Mouse (Mus musculus) hematopoietic stem cell, adult 5-6 weeks (primary cell): ENCODE measurements around the gene Wfikkn2. TPM values are rescaled to one million over a fixed set of nuclear protein-coding genes. Genes with fewer than 3 reads are reported as not detected.

ENCODE experiments used
- ATAC-seq, 2 experiments: fragments of 125-278 bp in 1 of 2; replicated peaks in 1 of 2; 2 replicates each; pipeline ENCODE4 v1.8.0; 2016 to 2017; ENCODE audit warnings: inconsistent platforms in 2 of 2, mild to moderate bottlenecking in 2 of 2, moderate number of reproducible peaks in 2 of 2, low read depth in 1 of 2, moderate TSS enrichment in 1 of 2; ENCODE audit not compliant: low FRiP score in 2 of 2, poor library complexity in 2 of 2, severe bottlenecking in 2 of 2, insufficient read depth in 1 of 2, low TSS enrichment in 1 of 2
- total RNA-seq: library from RNA; stranded (forward); fragments of 172-1452, 232-1000 nt; gene quantifications from 2 replicates; pipeline ENCODE4 v1.2.3, GENCODE M21; 2017

Wfikkn2 gene
- total RNA-seq, 1 experiment from 2014 or later: 0.30 TPM

DNA sequence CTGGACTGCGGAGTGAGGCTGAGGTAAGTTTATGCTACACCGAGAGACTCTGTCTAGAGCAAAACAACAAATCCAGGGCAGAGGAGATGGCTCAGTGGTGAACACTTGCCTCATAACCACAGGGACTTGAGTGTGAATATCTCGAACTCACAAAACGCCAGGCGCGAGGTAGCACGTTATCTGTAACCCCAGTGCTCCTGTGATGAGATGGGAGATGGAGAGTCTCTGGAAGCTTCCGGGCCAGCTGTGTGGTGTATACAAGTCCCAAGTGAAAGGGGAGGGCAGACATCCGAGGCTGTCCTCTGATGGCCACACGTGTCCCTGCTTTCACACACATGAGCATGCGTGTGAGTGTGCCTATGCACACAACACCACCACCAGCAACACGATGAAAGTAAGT lies 11.4 kb downstream of the Wfikkn2 start:
- no peak for ATAC-seq

DNA sequence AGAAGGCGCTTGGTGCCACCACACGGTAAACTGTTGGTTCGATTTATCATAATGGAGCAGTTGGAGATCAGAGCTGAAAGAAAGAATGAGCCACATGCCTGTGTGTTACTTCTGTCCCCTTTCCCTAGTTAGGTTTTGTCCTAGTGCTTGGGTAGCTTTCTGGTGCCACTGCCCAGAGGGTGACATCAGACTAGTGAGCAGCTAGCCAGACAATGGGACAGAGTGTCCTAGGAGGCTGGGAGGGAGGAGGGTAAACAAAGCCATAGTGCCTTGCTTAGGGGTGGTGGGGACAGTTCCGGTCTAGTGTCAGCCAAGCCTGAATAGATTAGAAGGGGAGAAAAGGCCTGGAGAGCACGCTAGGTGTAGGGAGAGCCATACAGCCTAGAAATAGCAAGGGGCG lies 12.4 kb downstream of the Wfikkn2 start:
- no peak for ATAC-seq

DNA sequence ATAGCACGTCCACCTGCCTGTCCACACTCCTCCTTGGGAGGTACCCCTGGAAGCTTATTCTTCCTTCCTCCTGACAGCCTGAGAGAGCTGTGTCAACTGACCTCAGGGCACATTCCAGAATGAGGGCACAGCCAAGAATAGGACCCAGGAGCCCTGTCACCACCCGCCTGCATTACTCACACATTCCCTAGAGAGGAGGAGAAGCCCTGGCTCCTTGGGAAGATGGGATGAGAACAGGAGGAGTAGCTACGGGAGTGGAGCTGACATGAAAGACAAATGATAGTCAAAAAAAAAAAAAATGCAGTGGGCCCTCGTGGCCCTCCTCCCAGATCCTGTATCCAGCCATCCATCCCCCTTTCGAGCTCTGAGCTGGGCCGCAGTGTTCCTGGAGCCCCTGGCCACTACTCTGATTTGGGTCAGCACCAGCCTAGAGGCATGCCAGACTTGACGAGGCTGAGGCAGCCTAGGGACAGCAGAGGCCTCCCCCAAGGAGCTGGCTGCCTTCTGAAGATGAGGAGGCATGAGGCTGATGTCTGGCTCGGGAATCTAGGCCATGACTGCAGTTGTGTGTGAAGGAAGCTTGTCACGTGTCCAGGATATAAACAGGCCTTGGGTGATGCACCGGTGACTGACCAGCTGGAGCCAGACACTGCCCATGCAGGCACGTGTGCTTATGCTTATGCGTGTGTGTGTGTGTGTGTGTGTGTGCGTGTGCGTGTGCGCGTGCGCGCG lies 13.8 kb downstream of the Wfikkn2 start:
- no peak for ATAC-seq

GRCm38 (mm10) chr11:94230244-94230643 lies 15.6 kb downstream of the Wfikkn2 start:
- no peak for ATAC-seq

GRCm38 (mm10) chr11:94229207-94229960 lies 16.4 kb downstream of the Wfikkn2 start:
- ATAC-seq: no peak

DNA sequence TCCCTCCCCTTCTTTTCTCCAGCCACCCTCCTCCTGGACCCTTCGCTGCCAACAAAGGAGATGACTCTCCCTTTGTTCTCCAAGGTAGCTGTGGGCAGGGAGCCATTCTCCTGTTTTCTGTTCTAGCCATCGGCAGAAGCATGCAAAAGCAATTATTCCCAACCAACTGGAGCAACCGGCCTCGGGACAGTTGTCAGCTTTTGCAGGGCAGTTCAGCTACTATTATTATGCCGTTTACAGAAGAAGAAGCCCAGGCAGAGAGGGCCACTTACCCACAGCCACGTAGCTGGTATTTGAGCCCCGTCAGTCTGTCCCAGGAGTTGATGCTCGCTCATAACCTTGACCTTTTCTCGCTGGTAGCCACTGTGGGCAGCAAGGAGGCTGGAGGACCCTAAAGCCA lies 17.4 kb downstream of the Wfikkn2 start:
- ATAC-seq: no peak

- peak; percentile 71 to 80; a peak in 3 of 4 replicates for ATAC-seq
These were observed 19.8 kb downstream of the Wfikkn2 start for GRCm38 (mm10) chr11:94225985-94226384.

DNA sequence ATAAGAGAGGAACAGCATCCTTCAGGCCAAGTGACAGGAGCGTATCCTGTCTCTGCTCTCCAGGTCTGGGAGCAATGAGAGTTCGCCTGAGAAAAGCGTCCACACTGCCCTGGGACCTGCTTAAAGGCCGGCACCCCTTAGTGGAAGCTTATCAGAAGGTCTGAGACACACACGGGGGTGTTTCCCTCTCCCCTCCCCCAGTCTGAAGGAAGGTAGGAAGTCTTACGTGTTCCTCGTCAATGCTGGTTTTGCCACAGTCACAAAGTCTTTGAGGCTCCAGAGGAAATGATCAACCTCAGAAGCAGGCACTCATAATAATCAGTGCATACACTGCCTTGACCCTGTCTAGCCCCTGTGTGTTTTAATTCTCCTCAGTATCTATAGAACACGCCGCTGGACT lies 22.3 kb downstream of the Wfikkn2 start:
- no peak for ATAC-seq

DNA sequence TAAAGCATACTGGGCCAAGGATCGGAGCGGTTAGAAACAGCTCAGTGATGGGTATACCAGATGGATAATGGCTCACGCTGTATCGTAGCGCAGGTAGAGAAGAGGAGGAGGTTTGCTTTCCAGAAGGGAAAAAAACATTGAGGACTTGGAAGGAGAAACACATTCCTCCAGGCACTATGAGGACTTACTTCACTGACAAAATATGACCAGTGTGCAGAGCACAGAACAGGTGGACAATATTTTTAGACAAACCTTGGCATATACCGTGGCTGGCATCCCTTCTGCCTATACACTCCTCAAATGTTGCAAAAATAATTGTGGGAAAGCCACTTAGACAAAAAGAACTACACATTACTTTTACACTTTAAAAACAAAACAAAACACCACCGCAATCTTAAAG lies 24.5 kb downstream of the Wfikkn2 start:
- no peak for ATAC-seq

GRCm38 (mm10) chr11:94216247-94216646 lies 29.6 kb downstream of the Wfikkn2 start:
- ATAC-seq: no peak

DNA sequence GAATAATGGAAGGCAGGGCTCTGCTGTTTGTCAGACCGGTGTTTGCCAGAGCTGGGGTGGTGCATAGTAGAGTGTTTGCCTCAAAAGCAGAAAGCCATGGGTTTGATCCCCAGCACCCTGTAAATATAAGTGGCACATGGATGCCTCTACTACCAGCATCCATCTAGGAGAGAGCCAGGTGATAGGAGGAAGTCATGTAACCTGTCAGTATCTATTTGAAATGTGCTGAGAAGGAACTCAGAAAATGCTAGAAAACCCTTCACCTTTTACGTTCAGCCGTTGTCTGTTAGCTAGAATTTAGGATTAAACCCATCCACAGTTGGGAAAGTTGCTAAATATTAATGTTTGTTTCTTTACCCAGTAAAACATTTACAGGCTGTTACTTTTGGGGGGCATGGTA lies 30.2 kb downstream of the Wfikkn2 start:
- no peak for ATAC-seq

DNA sequence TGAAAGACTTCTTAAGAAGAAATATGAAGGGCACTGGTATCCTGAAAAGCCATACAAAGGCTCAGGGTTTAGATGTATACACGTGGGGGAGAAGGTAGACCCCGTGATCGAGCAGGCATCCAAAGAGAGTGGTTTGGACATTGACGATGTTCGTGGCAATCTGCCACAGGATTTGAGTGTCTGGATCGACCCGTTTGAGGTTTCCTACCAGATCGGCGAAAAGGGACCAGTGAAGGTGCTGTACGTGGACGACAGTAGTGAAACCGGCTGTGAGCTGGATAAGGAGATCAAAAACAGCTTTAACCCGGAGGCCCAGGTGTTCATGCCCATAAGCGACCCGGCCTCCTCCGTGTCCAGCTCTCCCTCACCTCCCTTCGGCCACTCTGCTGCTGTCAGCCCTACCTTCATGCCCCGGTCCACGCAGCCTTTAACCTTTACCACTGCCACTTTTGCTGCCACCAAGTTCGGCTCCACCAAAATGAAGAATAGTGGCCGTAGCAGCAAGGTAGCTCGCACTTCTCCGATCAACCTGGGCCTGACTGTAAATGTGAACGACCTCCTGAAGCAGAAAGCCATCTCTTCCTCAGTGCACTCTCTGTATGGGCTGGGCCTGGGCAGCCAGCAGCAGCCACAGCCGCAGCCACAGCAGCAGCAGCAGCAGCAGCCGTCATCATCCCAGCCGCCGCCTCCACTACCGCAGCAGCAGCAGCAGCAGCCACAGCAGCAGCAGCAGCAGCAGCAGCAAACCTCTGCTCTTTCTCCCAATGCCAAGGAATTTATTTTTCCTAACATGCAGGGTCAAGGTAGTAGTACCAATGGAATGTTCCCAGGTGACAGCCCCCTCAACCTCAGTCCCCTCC lies 31.8 kb downstream of the Wfikkn2 start:
- no peak for ATAC-seq

DNA sequence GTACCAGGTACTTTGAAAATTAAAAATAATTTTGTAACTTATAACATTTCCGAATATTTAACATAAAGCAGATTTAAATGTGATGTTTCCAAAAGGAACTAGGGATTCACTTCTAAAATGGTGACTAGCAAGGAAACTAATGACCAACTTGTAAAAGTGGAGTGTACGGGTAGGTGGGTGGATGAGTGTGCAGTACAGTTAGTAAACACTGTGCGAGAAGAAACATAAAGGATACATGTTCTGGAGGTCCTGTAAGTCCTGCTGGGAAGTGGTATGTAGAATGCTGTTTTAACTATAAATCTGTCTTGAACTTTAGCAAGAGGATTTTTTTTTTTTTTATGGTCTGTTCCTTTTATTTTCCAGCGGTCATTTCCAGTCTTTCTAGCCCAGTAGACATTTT lies 32.8 kb downstream of the Wfikkn2 start:
- ATAC-seq: no peak

GRCm38 (mm10) chr11:94212489-94212836 lies 33.3 kb downstream of the Wfikkn2 start:
- no peak for ATAC-seq

- no peak for ATAC-seq
These were observed 33.9 kb downstream of the Wfikkn2 start for GRCm38 (mm10) chr11:94211651-94212488.

- ATAC-seq: peak; percentile 87 to 91
These were observed 34.6 kb downstream of the Wfikkn2 start, which contains the start of gene Tob1 for GRCm38 (mm10) chr11:94211124-94211603. TSS of gene Tob1 (plus strand) at chr11:94211454.
